Mouse (Mus musculus): ENCODE results near the gene Sugct. TPM values are rescaled to one million over a fixed set of nuclear protein-coding genes. Genes with fewer than 3 reads are reported as not detected.
A peak's percentile ranks its signal among the peaks of the same experiment; 100 is the strongest.

The Sugct gene
- polyA plus RNA-seq (2012; rRNA removed): 4.3 and 4.7 TPM in 2 replicates

DNA sequence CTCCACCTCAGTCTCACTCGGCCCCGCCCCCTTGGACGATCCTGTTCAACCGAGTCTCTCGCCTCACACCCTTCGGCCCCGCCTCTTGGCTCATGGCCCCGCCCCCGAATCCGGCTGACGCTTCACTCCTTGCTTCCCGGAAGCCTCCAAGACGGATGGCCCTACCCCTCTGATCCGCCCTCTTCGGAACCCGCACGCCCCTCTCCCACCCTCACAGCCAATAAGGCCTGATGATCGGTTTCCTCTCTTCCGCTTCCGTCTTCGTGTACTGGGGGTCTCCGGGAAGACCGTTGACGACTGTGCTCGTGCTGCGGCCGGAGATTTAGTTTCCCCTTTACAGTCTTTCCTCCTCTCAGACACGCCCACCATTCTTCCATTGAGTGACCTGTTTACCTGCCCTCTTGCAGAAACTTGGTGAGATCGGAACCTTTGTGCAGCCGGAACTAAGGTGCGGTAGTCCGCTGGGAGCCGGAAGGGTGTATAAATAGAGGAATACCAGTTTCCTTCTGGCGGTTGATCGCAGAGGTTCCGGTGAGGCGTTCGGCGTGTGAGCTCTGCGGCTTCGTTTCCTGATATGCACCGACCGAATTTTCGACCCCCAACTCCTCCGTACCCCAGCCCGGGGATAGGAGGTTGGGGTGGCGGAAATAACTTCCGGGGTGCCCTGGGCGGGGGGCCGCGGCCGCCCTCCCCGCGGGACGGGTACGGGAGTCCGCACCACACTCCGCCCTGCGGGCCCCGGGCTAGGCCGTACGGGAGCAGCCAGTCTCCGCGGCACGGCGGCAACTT lies at the start of gene Sugct, which contains the start of gene Mplkip:
Sugct (minus strand) TSS at position 643 of the 789 bp plus-strand sequence.
Mplkip (plus strand) TSS at position 282 of the 789 bp plus-strand sequence.
- DNase-seq: peak; percentile 100
- no peaks in the 10 kb centered on the region for H3K27me3 ChIP-seq (ENCODE audit: control insufficient read depth, insufficient read depth, low read length)
- 0 out of 2 replicates have a peak, but pooled peaks cover 2% of the 10 kb centered on the region for H3K4me1 ChIP-seq (ENCODE audit: control insufficient read depth, insufficient read depth, low read length)
- TF ChIP-seq CTCF (IDR thresholded peaks at IDR 0.05; ENCODE audit: borderline replicate concordance, insufficient read depth, low read depth, low read length): no peak
- peak; percentile 74; the same call in 1 of the 2 replicates for TF ChIP-seq POLR2A (IDR thresholded peaks at IDR 0.05; ENCODE audit: borderline replicate concordance, insufficient read depth, low read length)
- H3K27ac ChIP-seq (ENCODE audit: insufficient read depth, low read length): peak within 1 kb of the TSS; percentile 30
- H3K4me3 ChIP-seq (replicated peaks; ENCODE audit: insufficient read depth, low read depth, low read length): peak within 1 kb of the TSS; percentile 64
- WGBS: under 1% methylated on average over 65 of the region's 66 CpGs

- Histone ChIP-seq H3K27me3 (ENCODE audit: control insufficient read depth, insufficient read depth, low read length) (no peaks in the 10 kb centered on the region), H3K4me1 (ENCODE audit: control insufficient read depth, insufficient read depth, low read length) (no peaks in the 10 kb centered on the region), H3K4me3 (replicated peaks; ENCODE audit: insufficient read depth, low read depth, low read length) (no peak overlapping the region), H3K27ac (ENCODE audit: insufficient read depth, low read length) (no peak overlapping the region)
- DNase-seq: no peak
- TF ChIP-seq POLR2A (IDR thresholded peaks at IDR 0.05; ENCODE audit: borderline replicate concordance, insufficient read depth, low read length): no peak
- no peak for TF ChIP-seq CTCF (IDR thresholded peaks at IDR 0.05; ENCODE audit: borderline replicate concordance, insufficient read depth, low read depth, low read length)
- WGBS: 95% methylated on average over 3 of the region's 3 CpGs
These were observed 33.4 kb upstream of the Sugct start for GRCm38 (mm10) chr13:17728798-17729197.

- Histone ChIP-seq H3K4me1 (ENCODE audit: control insufficient read depth, insufficient read depth, low read length) (no peaks in the 10 kb centered on the region), H3K27me3 (ENCODE audit: control insufficient read depth, insufficient read depth, low read length) (no peaks in the 10 kb centered on the region), H3K27ac (ENCODE audit: insufficient read depth, low read length) (no peak overlapping the region), H3K4me3 (replicated peaks; ENCODE audit: insufficient read depth, low read depth, low read length) (no peak overlapping the region)
- TF ChIP-seq CTCF (IDR thresholded peaks at IDR 0.05; ENCODE audit: borderline replicate concordance, insufficient read depth, low read depth, low read length): no peak
- DNase-seq: no peak
- WGBS: 94% methylated on average over 4 of the region's 4 CpGs
These were observed 32.6 kb upstream of the Sugct start for GRCm38 (mm10) chr13:17727922-17728321.

DNA sequence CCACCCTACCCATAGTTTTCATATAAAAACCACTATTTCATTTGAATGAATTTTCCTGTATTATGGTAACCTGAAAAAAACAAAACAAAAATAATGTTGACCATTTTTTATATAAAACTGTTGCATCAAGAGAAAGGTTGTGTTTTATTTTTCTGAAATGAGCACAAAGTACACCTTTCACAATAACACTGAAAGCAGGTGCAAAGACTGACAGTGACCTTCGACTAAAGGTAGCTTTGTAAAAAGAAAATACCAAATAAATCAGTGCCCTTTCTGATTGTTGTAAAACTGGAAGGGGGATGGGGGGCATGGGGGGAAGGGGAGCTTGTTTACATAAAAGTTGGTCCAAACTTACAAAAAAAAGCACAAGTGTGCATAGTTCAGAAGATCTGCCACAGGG lies 22.0 kb upstream of the Sugct start:
- no peak for DNase-seq
- 90% methylated on average over 1 of the region's 1 CpGs for WGBS
- TF ChIP-seq CTCF (IDR thresholded peaks at IDR 0.05; ENCODE audit: borderline replicate concordance, insufficient read depth, low read depth, low read length) (no peak), POLR2A (IDR thresholded peaks at IDR 0.05; ENCODE audit: borderline replicate concordance, insufficient read depth, low read length) (no peak)

GRCm38 (mm10) chr13:17708784-17709311 lies 13.5 kb upstream of the Sugct start:
- WGBS: 88% methylated on average over 5 of the region's 5 CpGs
- H3K4me3 ChIP-seq (replicated peaks; ENCODE audit: insufficient read depth, low read depth, low read length): no peak overlapping the region
- no peaks in the 10 kb centered on the region for H3K27me3 ChIP-seq (ENCODE audit: control insufficient read depth, insufficient read depth, low read length)
- no peak for DNase-seq
- TF ChIP-seq POLR2A (IDR thresholded peaks at IDR 0.05; ENCODE audit: borderline replicate concordance, insufficient read depth, low read length) (no peak), CTCF (IDR thresholded peaks at IDR 0.05; ENCODE audit: borderline replicate concordance, insufficient read depth, low read depth, low read length) (no peak)
- no peaks in the 10 kb centered on the region for H3K4me1 ChIP-seq (ENCODE audit: control insufficient read depth, insufficient read depth, low read length)
- no peak overlapping the region for H3K27ac ChIP-seq (ENCODE audit: insufficient read depth, low read length)

More for the DNA sequence above, 22.0 kb upstream of the Sugct start:
- no peak overlapping the region for H3K27ac ChIP-seq (ENCODE audit: insufficient read depth, low read length)
- no peak overlapping the region for H3K4me3 ChIP-seq (replicated peaks; ENCODE audit: insufficient read depth, low read depth, low read length)
- no peaks in the 10 kb centered on the region for H3K27me3 ChIP-seq (ENCODE audit: control insufficient read depth, insufficient read depth, low read length)
- H3K4me1 ChIP-seq (ENCODE audit: control insufficient read depth, insufficient read depth, low read length): no peaks in the 10 kb centered on the region

- Histone ChIP-seq H3K4me3 (replicated peaks; ENCODE audit: insufficient read depth, low read depth, low read length) (no peak overlapping the region), H3K27ac (ENCODE audit: insufficient read depth, low read length) (no peak overlapping the region), H3K4me1 (ENCODE audit: control insufficient read depth, insufficient read depth, low read length) (no peaks in the 10 kb centered on the region), H3K27me3 (ENCODE audit: control insufficient read depth, insufficient read depth, low read length) (no peaks in the 10 kb centered on the region)
- no peak for DNase-seq
- no peak for TF ChIP-seq CTCF (IDR thresholded peaks at IDR 0.05; ENCODE audit: borderline replicate concordance, insufficient read depth, low read depth, low read length)
- TF ChIP-seq POLR2A (IDR thresholded peaks at IDR 0.05; ENCODE audit: borderline replicate concordance, insufficient read depth, low read length): no peak
- WGBS: 51% methylated on average over 6 of the region's 6 CpGs
These were observed 10.0 kb upstream of the Sugct start for GRCm38 (mm10) chr13:17705188-17705826.

DNA sequence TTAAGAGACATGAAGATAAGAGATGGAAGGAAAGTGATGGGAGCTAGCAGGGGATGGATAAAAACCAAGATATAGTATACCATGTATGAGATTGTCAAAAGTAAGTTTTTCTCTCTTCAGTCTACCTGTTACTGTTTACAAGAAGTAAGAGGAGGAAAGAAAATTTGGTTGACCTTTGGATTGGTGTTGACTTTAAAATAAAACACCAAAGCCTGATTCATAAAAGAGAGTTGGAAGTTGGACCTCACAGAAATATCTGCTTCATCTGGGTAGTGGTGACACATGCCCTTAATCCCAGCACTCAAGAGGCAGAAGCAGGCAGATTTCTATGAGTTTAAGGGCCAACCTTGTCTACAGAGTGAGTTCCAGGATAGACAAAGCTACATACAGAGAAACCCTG lies 7.0 kb upstream of the Sugct start:
- H3K27ac ChIP-seq (ENCODE audit: insufficient read depth, low read length): no peak overlapping the region
- no peak for TF ChIP-seq CTCF (IDR thresholded peaks at IDR 0.05; ENCODE audit: borderline replicate concordance, insufficient read depth, low read depth, low read length)
- no peak for TF ChIP-seq POLR2A (IDR thresholded peaks at IDR 0.05; ENCODE audit: borderline replicate concordance, insufficient read depth, low read length)
- no peak overlapping the region for H3K4me3 ChIP-seq (replicated peaks; ENCODE audit: insufficient read depth, low read depth, low read length)
- H3K4me1 ChIP-seq (ENCODE audit: control insufficient read depth, insufficient read depth, low read length): no peaks in the 10 kb centered on the region
- no peak for DNase-seq
- no peaks in the 10 kb centered on the region for H3K27me3 ChIP-seq (ENCODE audit: control insufficient read depth, insufficient read depth, low read length)
